Mouse (Mus musculus): ENCODE data around the gene Enthd1.

The Enthd1 gene

DNA sequence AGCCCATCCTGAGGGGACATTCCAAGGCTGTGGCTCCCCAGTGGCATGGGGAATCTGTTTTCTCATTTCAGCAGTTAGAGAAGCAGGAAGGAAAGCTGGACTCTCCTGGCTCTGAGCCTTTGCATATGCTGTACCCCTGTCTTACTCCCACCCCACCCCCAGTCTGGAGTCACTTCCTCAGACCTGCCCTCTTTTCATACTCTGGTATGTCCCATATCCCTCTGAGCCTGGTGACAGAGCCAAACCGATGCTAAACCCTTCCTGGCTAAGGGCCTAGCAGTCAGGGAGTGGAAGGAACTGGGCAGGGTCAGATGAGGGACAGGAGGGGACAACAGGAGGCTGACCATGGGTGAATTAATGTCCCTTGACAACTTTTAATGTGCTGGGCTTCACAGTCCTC is 157.1 kb downstream of the Enthd1 start:
- no peak for DNase-seq (ENCODE audit: low spot score)
